In genomic region chr1:52116441-52116840, GRCm38 (mm10) we compare ENCODE assay signal across 23 mouse cellular contexts. TPM values are rescaled to one million over a fixed set of nuclear protein-coding genes. Genes with fewer than 3 reads are reported as not detected.
DNase-seq lines count a peak whose midpoint lies in the region; ATAC-seq and TF ChIP-seq lines count a peak whose summit lies in the region.
"Had no signal": no experiment of that assay in that cellular context is flagged by ENCODE, and none has a peak within 500 bp of the region (broad histone marks: within the 10 kb centered on the region; RNA-seq: fewer than 3 reads in every experiment).

No protein-coding gene starts in this region.

- H3K27me3 ChIP-seq in heart, embryonic 12.5 days (replicated peaks) = no peaks in the 10 kb centered on the region
- H3K27me3 ChIP-seq in spleen, adult 2 months (ENCODE audit: control insufficient read depth, insufficient read depth, low read length) = no peaks in the 10 kb centered on the region
- H3K27me3 ChIP-seq: limb, embryonic 13.5 days; lung, embryonic 15.5 days; megakaryocyte, embryonic 14.5 days; neural tube, embryonic 12.5 days; stomach, embryonic 15.5 days had no signal

- no peak overlapping the region for H3K9ac ChIP-seq in heart, embryonic 12.5 days
- H3K9ac ChIP-seq: forebrain, postnatal 0 days; limb, embryonic 13.5 days; liver, embryonic 14.5 days; lung, embryonic 15.5 days; neural tube, embryonic 12.5 days; stomach, embryonic 15.5 days had no signal

- no peaks in the 10 kb centered on the region for H3K36me3 ChIP-seq in heart, embryonic 12.5 days
- H3K36me3 ChIP-seq in spleen, adult 2 months (ENCODE audit: control insufficient read depth, insufficient read depth, low read length) = peaks cover 3% of the 10 kb centered on the region; the same call in 1 of the 2 replicates
- H3K36me3 ChIP-seq: hindbrain, embryonic 10.5 days; limb, embryonic 13.5 days; lung, embryonic 15.5 days; neural tube, embryonic 12.5 days; stomach, embryonic 15.5 days had no signal

- DNase-seq in heart, adult 9 months (ENCODE audit: low spot score in 2 of 2) = peak; percentile 18 to 34
- DNase-seq in spleen, adult 2 months (ENCODE audit: low read depth in 1 of 2, low spot score in 2 of 2) = no peak
- no peak for DNase-seq in spleen, postnatal 4 days (ENCODE audit: low spot score in 2 of 2)
- DNase-seq in lung, postnatal 36 days = peak; percentile 19
- DNase-seq: adrenal gland, postnatal 25 days; cerebellum, adult 9-10 months; forebrain, postnatal 0 days; kidney, postnatal 25 days; midbrain, embryonic 14.5 days; right cerebral cortex, postnatal 14 days; thymus, postnatal 25 days had no signal

- H3K9me3 ChIP-seq in heart, embryonic 12.5 days (replicated peaks) = no peaks in the 10 kb centered on the region
- H3K9me3 ChIP-seq: hindbrain, embryonic 10.5 days; limb, embryonic 13.5 days; lung, embryonic 15.5 days; megakaryocyte, embryonic 14.5 days; neural tube, embryonic 12.5 days; stomach, embryonic 15.5 days had no signal

- no peak overlapping the region for H3K4me2 ChIP-seq in heart, embryonic 12.5 days
- H3K4me2 ChIP-seq: limb, embryonic 13.5 days; lung, embryonic 15.5 days; neural tube, embryonic 12.5 days; stomach, embryonic 15.5 days had no signal

- peaks cover 14% of the 10 kb centered on the region for H3K4me1 ChIP-seq in heart, embryonic 12.5 days (replicated peaks)
- H3K4me1 ChIP-seq in spleen, adult 2 months (ENCODE audit: control insufficient read depth, insufficient read depth, insufficient read length) = peaks cover 17% of the 10 kb centered on the region; the same call in 1 of the 2 replicates

- ATAC-seq in heart, embryonic 12.5 days (ENCODE audit: insufficient number of reproducible peaks, low FRiP score) = no peak
- ATAC-seq in inflammation-experienced regulatory T-cells, adult 6 months = no peak
- ATAC-seq in megakaryocyte-erythroid progenitor cell, adult 5-6 weeks (replicated peaks; ENCODE audit: low FRiP score, low TSS enrichment, poor library complexity, severe bottlenecking) = no peak
- ATAC-seq: forebrain, postnatal 0 days; hindbrain, embryonic 16.5 days; intestine, postnatal 0 days had no signal

- 69% methylated on average over 3 of the region's 3 CpGs for WGBS in heart, embryonic 12.5 days
- 88% methylated on average over 3 of the region's 3 CpGs for WGBS in spleen, adult 2 months

- H3K27ac ChIP-seq in heart, embryonic 12.5 days (ENCODE audit: poor library complexity, severe bottlenecking) = no peak overlapping the region
- H3K27ac ChIP-seq in spleen, adult 2 months (ENCODE audit: insufficient read depth, low read length) = peak overlapping the region; percentile 47; the same call in 1 of the 2 replicates
- H3K27ac ChIP-seq: hindbrain, embryonic 10.5 days; limb, embryonic 13.5 days; liver, embryonic 14.5 days; lung, embryonic 15.5 days; neural tube, embryonic 12.5 days; stomach, embryonic 15.5 days had no signal

- TF ChIP-seq POLR2A in spleen, adult 2 months (IDR thresholded peaks at IDR 0.05; ENCODE audit: low read depth, low read length) = no peak

- no peak for TF ChIP-seq CTCF in spleen, adult 2 months (IDR thresholded peaks at IDR 0.05; ENCODE audit: extremely low read depth, insufficient read depth, insufficient read length, insufficient replicate concordance)

- no peak overlapping the region for H3K4me3 ChIP-seq in heart, embryonic 12.5 days
- no peak overlapping the region for H3K4me3 ChIP-seq in spleen, adult 2 months (ENCODE audit: extremely low read depth, insufficient read depth, insufficient read length)
- H3K4me3 ChIP-seq: hindbrain, embryonic 10.5 days; limb, embryonic 13.5 days; lung, embryonic 15.5 days; megakaryocyte, embryonic 14.5 days; neural tube, embryonic 12.5 days; stomach, embryonic 15.5 days had no signal

RNA-seq across cellular contexts. Expression of gene Stat1, which starts 2.8 kb away (rescaled TPM):
- 28.9 and 31.4 TPM in 2 replicates for polyA plus RNA-seq in heart, embryonic 12.5 days (2016; fragmentation: Nextera tagmentation; extraction: Ambion mirVana)
- 95.0 and 182 TPM in 2 replicates for polyA plus RNA-seq in spleen, adult 2 months (2012; rRNA removed)
- 1,000 to 10,000 TPM in 2 of 3 experiments, 100 to 1,000 TPM in 1; 639 to 1,069 (median 1,003) TPM for polyA plus RNA-seq in inflammation-experienced regulatory T-cells, adult 6 months (2017; shearing (Covaris generic))
- total RNA-seq in megakaryocyte-erythroid progenitor cell, adult 5-6 weeks (2014; fragmentation: Nextera tagmentation) = 28.0 and 45.6 TPM in 2 replicates
- 47.4 and 67.7 TPM in 2 replicates for total RNA-seq in megakaryocyte-erythroid progenitor cell, adult 5-6 weeks (2017)

Comparison
In these comparisons a context has a peak if more than half of its experiments do, and no peak if none do; other contexts are left out.
1. DNase-seq: peak in heart, adult 9 months (2 of 2) and lung, postnatal 36 days (single experiment); none in spleen, adult 2 months (0 of 2) and spleen, postnatal 4 days (0 of 2).